Mouse (Mus musculus) stomach, postnatal 0 days (tissue): ENCODE measurements around the gene Daam1.

Experiments used
- CTCF ChIP-seq: IDR thresholded peaks from 2 replicates; pipeline ENCODE4 v1.5.1; 2016; ENCODE audit warnings: antibody characterized with exemption, low read depth, mild to moderate bottlenecking, moderate library complexity
- EP300 ChIP-seq: optimal IDR thresholded peaks from 2 replicates; pipeline ENCODE3; 2016; ENCODE audit warnings: antibody characterized with exemption

- no peak for TF ChIP-seq EP300
- TF ChIP-seq CTCF = no peak
Observed at GRCm38 (mm10) chr12:71983102-71983715, 152.3 kb downstream of the Daam1 start.
